Mouse (Mus musculus): ENCODE measurements at regions not wholly inside any gene's neighbourhood (a gene's known extent, or its start where the extent isn't known, plus 50 kb on each side); places are given as distances from the start of the nearest gene placed in this dataset.

GRCm38 (mm10) chr12:48283818-48284217, 1098.6 kb upstream of the Foxg1 start:
- Histone ChIP-seq H3K27ac (replicated peaks) (no peak overlapping the region), H3K4me2 (no peak overlapping the region), H3K27me3 (no peaks in the 10 kb centered on the region), H3K9ac (no peak overlapping the region), H3K36me3 (no peaks in the 10 kb centered on the region), H3K9me3 (no peaks in the 10 kb centered on the region), H3K4me3 (no peak overlapping the region), H3K4me1 (replicated peaks) (peaks cover 3% of the 10 kb centered on the region; the same call in 1 of the 2 replicates)
- 75% methylated on average over 2 of the region's 2 CpGs for WGBS
- no peak for ATAC-seq (ENCODE audit: low read depth)

GRCm38 (mm10) chr12:48284386-48284785, 1098.1 kb upstream of the Foxg1 start:
- Histone ChIP-seq H3K4me2 (no peak overlapping the region), H3K9me3 (no peaks in the 10 kb centered on the region), H3K27ac (replicated peaks) (no peak overlapping the region), H3K4me3 (no peak overlapping the region), H3K9ac (no peak overlapping the region), H3K27me3 (no peaks in the 10 kb centered on the region), H3K36me3 (no peaks in the 10 kb centered on the region), H3K4me1 (replicated peaks) (peaks cover 3% of the 10 kb centered on the region; the same call in 1 of the 2 replicates)
- ATAC-seq (ENCODE audit: low read depth), result no peak
- 41% methylated on average over 3 of the region's 3 CpGs for WGBS

- Histone ChIP-seq H3K9me3 (no peaks in the 10 kb centered on the region), H3K4me3 (no peak overlapping the region), H3K36me3 (no peaks in the 10 kb centered on the region), H3K4me1 (replicated peaks) (0 out of 2 replicates have a peak, but pooled peaks cover 4% of the 10 kb centered on the region), H3K27ac (replicated peaks) (peak overlapping the region; percentile 42; the same call in 1 of the 2 replicates), H3K4me2 (no peak overlapping the region), H3K9ac (no peak overlapping the region), H3K27me3 (no peaks in the 10 kb centered on the region)
- no peak for ATAC-seq (ENCODE audit: low read depth)
- 29% methylated on average over 3 of the region's 3 CpGs for WGBS
These were observed 1092.3 kb upstream of the Foxg1 start for GRCm38 (mm10) chr12:48290146-48290545.

Data from neural tube, embryonic 13.5 days (tissue).